Mouse (Mus musculus): Measurements from ENCODE around the gene Borcs5.
A peak's percentile ranks its signal among the peaks of the same experiment; 100 is the strongest.
"Not testable (repeated sequence)": the region's sequence is repeated elsewhere in the genome, so short reads cannot be mapped to it uniquely, and the experiment has no call there.

Borcs5 gene

DNA sequence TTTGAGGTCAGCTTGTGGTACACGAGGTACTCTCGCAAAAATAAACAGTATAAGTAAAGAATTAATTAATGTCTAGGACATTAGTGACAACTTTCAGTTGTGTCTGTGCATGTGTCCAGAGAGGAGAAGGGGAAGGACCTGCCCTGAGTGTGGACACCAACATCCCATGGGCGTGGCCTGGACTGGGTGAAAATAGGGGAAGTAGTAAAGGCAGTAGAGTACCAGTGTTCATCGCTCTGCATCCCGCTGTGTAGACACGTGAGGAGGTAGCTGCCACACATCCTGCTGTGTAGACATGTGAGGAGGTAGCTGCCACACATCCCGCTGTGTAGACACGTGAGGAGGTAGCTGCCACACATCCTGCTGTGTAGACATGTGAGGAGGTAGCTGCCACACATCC is 34.4 kb downstream of the Borcs5 start:
- DNase-seq (ENCODE audit: low spot score) = not testable (repeated sequence)

DNA sequence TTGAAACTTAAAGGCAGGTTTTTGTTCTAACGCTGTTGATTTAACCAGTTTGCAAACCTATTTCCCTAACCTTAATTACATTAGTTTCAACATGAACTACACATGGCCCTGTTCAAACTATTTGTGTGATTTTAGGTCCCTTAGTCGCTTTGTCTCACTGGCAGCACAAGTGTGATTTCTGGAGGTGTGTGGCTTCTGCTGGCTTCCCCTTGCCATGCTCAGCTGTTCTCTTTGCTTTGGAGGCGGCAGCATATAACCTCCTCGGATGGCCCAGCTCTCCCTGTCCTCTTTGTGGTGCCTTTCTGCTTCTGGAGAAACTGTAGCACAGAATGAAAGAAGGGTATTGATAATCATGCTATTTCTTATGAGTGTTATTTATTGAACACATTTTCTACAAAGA is 38.2 kb downstream of the Borcs5 start:
- no peak for DNase-seq (ENCODE audit: low spot score)

DNA sequence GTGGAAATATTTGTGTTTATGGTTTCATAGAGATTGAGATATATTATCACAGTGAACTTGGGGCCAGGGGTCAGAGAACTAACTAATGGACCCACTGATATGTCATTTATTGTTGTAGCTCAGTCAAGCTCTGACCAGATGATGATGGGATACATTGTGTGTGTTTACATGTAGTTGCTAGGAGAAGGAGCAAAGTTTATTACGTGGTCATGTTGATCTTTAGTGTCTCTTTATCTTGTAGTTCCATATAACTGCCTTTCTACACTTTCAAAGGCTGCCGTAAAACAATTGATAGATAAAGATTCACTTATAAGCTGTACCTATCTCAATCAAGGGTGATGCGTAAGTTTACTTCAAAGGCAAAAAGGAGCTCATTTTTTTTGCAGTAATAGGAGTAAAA is 38.7 kb downstream of the Borcs5 start:
- no peak for DNase-seq (ENCODE audit: low spot score)

DNA sequence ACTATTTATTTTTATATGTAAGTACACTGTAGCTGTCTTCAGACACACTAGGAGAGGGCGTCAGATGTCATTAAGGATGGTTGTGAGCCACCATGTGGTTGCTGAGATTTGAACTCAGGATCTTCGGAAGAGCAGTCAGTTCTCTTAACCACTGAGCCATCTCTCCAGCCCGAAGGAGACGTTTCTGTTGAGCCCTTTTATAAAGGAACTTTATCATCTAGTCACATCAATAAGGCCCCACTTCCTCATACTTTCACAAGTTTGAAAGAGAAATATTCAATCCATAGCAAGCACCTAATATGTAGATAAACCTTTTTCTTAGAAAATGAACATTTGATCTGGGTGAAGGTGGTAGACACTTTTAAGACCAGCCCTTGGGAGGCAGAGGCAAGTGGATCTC is 40.0 kb downstream of the Borcs5 start:
- not testable (repeated sequence) for DNase-seq (ENCODE audit: low spot score)

DNA sequence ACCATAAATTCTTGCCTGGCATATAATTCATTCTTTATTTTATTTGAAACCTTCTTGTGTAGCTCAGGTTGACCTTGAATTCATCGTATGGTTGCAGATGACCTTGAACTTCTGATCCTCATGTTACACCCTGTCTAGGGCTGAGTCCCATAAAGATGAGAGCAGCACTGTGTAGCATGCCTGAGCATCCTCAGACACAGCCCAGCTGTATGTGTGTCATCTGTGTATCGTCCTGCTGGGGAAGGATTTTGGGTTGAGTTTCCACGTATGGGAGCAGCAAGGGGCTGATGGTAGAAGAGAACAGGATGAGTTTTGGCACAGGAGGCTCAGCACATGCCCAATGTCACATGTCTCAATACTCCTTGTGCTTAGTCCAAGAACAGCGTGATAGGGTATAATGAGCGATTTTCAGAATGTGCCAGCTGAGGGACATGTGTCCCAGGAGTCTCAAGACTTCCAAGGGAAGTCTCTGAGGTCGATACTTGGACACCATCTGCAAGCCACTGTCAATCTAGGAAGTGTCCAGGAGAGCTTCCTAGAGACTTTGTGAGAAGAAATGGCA is 45.1 kb downstream of the Borcs5 start:
- DNase-seq (ENCODE audit: low spot score) = no peak

DNA sequence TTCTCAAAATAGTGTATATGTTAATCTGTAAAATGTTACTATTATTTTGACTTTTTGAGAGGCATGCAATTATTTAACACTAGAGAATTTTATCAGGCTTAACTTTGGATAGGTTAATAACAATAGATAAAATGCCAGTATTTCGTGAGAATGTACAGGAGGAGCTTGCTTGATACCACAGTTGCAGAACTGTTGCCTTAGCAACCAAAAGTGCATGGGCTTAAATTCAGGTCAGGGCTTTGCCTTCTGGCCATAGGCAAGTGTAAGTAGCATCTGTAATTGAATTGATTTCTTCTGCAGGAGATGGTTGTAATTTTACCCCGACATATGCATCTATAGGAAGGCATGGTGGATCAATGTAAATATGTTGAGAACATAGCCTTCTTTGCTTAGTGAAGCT is 45.7 kb downstream of the Borcs5 start:
- no peak for DNase-seq (ENCODE audit: low spot score)

DNA sequence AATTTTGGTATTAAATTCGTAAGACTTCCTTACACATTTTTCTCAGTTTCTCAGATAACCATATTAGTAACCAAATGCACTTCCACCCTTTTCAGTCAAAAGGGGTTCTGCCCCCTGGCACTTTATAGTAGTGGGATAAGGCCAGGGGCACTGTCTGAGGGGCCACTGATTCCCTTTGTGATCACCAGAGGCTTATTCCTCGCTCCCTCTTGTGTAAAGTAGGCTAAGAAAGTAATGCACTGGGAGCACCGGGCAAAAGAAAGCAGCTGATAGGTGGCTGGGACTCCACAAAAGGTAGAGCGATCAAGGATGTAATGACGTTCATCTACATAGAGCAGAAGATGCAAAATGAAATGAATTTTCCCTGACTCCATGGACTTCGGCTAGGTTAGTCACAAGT is 46.2 kb downstream of the Borcs5 start:
- DNase-seq (ENCODE audit: low spot score) = no peak

GRCm38 (mm10) chr6:134694498-134694897 is 55.2 kb downstream of the Borcs5 start:
- no peak for DNase-seq (ENCODE audit: low spot score)

DNA sequence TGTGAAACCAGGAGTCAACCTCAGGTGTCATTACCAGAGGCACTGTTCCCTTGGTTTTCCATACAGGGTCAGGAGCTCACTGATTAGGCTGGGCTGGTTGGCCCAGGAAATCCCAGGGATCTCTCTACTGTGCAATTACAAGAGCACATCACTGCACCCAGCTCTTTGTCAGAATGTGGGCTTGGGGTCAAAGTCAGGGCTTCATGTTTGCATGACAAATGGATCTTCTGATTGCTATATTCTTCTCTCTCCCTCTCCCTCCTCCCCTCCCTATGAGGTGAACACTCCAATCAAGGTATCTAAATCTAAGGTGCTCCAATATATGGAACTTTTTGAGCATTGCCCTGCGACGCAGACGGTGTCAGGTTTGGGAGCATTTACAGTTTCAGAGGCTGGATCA is 55.7 kb downstream of the Borcs5 start:
- no peak for DNase-seq (ENCODE audit: low spot score)

GRCm38 (mm10) chr6:134695625-134696024 is 56.3 kb downstream of the Borcs5 start:
- no peak for DNase-seq (ENCODE audit: low spot score)

- DNase-seq (ENCODE audit: low spot score) = no peak
These were observed 56.8 kb downstream of the Borcs5 start for GRCm38 (mm10) chr6:134696146-134696545.

DNA sequence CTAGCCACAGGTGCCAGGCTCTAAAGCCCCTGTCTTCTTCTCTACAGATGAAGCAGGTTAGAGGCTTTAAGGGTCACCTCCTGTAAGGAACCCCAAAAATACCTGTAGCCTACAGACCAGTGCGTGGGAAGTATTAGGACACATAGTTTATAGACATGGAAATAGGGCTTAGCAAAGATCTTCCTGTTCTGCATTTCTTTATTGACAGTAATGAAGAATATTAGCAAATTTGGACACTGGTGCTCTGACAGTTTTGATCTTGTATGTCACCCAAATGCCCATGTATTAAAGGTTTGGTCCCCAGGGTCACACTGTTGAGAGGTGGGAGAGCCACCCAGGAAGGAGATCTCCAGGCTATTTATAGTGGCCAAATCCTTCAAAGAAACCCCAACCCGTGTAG is 57.2 kb downstream of the Borcs5 start:
- no peak for DNase-seq (ENCODE audit: low spot score)

DNA sequence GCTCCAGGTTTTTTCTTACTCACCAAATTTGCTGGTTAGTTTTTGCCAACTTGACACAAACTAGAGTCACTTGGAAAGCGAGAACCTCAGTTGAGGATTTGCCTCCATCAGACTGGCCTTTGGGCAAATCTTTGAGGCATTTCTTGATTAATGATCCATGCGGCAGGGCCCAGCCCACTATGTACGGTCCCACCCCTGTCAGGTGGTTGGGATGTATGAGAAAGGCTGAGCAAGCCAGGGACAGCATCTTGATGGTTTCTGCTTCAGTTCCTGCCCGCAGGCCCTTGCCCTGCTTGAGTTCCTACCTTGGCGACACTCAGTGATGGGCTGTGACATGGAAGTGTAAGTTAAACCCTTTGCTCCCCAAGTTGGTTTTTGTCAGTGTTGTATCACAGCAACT is 58.9 kb downstream of the Borcs5 start:
- no peak for DNase-seq (ENCODE audit: low spot score)

DNA sequence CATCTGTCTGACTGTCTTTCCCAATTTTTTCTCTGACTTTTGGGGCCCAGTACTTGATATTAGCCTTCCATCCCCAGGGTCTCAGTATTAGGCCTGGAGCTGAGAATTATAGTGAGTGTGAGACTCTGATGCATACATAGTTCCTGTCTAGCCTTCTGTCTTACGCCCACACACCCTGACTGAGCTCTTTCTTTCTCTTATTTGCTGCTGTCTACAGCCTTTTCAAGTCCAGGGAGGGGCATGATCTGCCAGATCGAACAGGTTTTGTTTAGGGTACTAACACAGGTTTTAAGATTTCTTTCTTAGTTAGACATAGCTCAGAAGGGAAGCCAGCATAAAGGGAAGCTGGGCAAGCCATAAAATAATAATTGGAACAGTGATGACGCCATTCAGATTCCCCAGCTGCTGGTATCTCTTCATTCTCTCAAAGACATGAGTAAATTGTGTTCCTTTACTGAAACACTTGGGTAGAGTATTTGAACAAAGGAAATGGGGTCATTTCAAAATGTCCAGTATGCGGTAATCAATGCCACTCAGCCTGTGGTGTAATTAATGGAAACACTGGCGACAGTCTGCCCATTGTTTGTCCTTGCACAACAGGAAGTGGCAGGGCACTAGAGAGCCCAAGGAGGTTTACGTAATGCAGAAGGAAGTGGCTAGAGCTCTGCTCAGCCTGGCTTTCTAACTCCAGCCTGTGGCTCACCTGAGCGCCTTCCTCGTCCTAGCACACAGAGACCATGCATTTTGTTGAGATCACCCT is 61.3 kb downstream of the Borcs5 start:
- DNase-seq (ENCODE audit: low spot score) = peak; percentile 35

- no peak for DNase-seq (ENCODE audit: low spot score)
These were observed 61.9 kb downstream of the Borcs5 start for GRCm38 (mm10) chr6:134701211-134701602.

DNA sequence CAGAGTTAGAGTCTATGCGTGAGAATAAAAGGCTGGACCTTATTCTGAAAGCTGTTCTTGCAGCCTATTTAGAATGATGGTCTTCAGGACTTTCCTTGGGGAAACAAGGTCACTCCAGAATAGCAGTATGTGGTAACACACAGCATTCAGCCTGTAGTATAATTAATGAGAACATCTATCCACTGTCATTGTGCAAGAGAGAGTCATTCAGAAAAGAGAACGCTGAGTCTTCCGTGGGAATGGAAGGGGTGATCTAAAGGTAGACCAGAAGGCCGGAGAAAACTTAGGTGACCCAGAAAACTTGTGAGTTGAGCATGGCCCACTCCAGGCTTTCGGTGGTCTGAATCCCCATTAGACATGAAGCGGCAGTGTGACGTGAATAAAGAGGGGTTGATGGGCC is 62.9 kb downstream of the Borcs5 start:
- no peak for DNase-seq (ENCODE audit: low spot score)

DNA sequence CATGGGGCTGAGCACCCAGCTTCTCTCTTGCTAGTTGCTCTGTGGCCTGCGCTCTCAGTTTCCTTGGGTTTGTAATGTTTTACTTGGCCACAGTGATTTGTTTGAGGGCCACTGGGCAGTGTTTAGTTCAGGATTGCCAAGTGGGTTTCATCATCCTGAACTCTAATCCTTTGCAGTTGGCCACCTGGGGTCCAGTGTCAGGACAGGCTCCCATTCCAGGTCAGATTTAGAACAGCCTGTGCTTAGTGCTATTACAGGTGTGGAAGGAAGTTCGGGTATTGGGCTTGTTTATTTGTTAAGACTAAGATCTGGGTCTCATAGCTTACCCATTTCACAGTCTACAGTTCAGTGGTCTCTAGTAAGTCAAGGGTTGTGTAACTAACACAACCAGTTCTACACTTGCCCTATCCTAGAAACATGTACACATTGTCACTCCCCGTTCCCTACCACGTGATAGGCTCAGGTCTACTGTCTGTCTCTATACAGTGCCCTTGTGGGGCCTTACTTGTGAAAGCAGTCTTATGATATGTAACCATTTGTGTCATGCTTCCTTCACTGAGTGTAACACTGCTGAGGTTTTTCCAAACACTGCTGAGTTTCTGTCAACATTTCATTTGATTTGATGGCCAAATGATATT is 63.9 kb downstream of the Borcs5 start:
- DNase-seq (ENCODE audit: low spot score) = no peak

DNA sequence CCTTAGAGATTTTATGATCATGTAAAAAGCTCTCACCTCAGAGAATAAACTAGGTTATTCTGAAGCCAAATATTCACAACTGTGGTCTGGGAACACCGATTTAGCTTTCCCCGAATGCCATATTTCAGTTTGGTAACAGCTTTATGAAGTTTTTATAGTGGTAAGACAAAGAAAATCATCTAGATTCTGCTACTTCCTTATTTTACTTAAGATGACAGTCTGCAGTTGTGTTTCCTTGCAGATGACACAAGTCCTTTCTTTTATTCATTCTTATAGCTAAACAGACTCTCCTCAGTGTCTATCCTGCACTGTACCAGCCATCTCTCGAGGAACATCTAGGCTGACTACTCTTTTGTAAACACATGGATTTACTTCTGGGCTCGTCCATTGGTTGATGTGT is 67.2 kb downstream of the Borcs5 start:
- no peak for DNase-seq (ENCODE audit: low spot score)

GRCm38 (mm10) chr6:134710020-134710419 is 70.7 kb downstream of the Borcs5 start:
- no peak for DNase-seq (ENCODE audit: low spot score)

DNA sequence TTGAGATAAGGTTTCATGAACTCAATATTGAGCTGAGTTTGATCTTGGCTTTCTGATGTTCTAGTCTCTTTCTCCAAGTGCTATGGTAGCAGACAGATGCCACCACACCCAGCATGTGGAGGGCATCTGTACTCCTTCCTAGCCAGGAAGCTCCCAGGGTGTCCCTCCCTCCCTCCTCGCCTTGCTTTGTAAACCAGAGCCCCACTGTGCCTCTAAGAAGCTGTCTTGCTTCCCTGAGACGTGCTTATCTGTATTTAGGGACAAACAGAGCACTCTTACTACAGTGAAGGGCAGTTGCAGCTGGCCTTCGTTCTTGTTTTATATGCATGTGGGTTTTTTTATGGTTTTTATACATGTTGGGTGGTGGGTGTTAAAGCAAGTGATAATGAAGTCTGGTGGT is 74.0 kb downstream of the Borcs5 start:
- no peak for DNase-seq (ENCODE audit: low spot score)

GRCm38 (mm10) chr6:134713897-134714296 is 74.6 kb downstream of the Borcs5 start:
- peak; percentile 20 for DNase-seq (ENCODE audit: low spot score)

DNA sequence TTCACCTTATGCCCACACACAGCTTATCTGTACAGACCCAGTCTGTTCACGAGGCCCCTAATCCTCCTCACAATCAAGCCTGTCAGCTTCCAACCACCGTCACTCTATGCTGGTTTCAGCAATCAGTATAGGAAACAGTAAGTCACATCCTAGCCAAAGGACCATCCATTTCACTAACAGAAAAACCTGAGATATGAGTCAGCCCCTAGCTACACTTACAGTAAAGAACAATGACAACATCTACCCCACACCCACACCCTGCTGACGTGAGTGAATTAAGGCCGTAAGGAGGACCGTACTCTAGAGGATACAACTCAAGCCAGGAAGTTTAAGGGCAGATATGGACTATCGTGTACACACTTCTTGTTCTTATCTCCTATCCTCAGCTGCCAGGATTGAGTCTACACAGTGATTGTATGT is 76.9 kb downstream of the Borcs5 start:
- no peak for DNase-seq (ENCODE audit: low spot score)

DNA sequence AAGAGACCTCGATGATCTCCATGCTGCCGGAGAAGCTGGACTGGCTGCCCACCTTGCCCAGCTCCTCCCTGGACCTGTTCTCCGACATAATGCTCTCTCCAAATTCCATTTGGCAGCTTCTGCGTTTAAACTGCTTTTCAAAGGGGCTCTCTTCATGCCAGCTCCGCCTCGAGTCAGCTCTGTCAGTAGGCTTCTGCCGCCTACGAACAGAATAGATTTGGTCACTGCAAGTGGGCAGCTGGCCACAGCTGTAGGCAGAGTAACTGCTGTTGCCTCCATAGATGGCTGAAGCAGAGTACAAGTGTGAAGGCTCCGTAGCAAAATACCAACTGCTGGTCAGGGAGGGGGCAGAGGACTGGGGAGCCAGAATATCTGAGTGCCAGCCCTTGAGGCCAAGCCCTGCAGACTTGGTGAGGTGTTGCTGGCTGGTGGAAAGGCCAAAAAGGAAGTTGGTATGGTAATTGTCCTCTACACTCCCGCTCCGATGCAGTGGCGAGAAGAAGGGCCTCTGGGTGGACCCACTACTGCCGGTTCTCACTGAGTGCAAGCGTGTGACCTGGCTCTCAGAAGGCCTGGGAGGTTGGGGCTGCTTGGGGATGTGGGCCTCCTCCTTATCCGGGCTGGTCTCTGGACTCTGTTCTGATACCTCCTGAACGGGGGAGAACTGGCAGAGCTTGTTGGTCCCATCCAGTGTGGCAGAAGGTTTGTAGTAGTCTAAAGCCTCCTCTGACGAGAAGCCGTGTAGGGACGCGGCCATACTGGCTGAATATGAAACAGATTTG is 78.8 kb downstream of the Borcs5 start:
- DNase-seq (ENCODE audit: low spot score) = no peak

Measured in embryo, embryonic 10.5 days (tissue).